Mouse (Mus musculus): ENCODE data around the gene Rfxank. TPM values are rescaled to one million over a fixed set of nuclear protein-coding genes. Genes with fewer than 3 reads are reported as not detected.
A peak's percentile ranks its signal among the peaks of the same experiment; 100 is the strongest.

The Rfxank gene
- polyA plus RNA-seq, 1 experiment = 10.1 TPM

GRCm38 (mm10) chr8:70131166-70131883 is 7.6 kb downstream of the Rfxank start, which contains the start of gene Nr2c2ap:
Nr2c2ap (plus strand) TSS chr8:70131333.
- peak within 1 kb of the TSS; percentile 76 for H3K4me3 ChIP-seq (ENCODE audit: insufficient read depth, low read length)
- no peak within 1 kb of the TSS for H3K27ac ChIP-seq (ENCODE audit: insufficient read depth, low read length)
- TF ChIP-seq CTCF (IDR thresholded peaks at IDR 0.05; ENCODE audit: borderline replicate concordance, insufficient read depth, low read length) (no peak), POLR2A (IDR thresholded peaks at IDR 0.05; ENCODE audit: low read depth, low read length) (peak; percentile 79)
- H3K4me1 ChIP-seq (ENCODE audit: control insufficient read depth, insufficient read depth, low read length) = no peaks in the 10 kb centered on the region

DNA sequence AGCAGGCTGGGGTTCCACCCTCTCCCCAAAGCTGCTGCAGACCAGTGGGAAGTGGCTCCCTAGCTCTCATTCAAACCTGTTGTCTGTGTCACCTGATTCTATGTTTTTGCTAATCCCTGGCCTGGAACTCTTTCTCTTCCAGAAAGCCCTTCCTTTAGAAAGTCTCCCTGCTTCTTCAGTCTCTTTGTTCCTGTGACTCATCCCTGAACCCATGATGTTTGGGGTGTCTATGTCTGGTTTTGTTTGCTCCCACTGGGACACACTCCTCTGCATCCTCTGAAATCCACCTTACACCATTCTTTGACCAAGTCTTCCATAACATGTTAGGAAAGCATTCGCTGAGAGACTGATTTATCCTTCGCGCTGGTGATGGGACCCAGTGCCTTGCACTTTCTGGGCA is 8.9 kb downstream of the Rfxank start:
- TF ChIP-seq POLR2A (IDR thresholded peaks at IDR 0.05; ENCODE audit: low read depth, low read length) (no peak), CTCF (IDR thresholded peaks at IDR 0.05; ENCODE audit: borderline replicate concordance, insufficient read depth, low read length) (no peak)
- no peaks in the 10 kb centered on the region for H3K4me1 ChIP-seq (ENCODE audit: control insufficient read depth, insufficient read depth, low read length)
- H3K27ac ChIP-seq (ENCODE audit: insufficient read depth, low read length) = no peak overlapping the region
- H3K4me3 ChIP-seq (ENCODE audit: insufficient read depth, low read length) = no peak overlapping the region

DNA sequence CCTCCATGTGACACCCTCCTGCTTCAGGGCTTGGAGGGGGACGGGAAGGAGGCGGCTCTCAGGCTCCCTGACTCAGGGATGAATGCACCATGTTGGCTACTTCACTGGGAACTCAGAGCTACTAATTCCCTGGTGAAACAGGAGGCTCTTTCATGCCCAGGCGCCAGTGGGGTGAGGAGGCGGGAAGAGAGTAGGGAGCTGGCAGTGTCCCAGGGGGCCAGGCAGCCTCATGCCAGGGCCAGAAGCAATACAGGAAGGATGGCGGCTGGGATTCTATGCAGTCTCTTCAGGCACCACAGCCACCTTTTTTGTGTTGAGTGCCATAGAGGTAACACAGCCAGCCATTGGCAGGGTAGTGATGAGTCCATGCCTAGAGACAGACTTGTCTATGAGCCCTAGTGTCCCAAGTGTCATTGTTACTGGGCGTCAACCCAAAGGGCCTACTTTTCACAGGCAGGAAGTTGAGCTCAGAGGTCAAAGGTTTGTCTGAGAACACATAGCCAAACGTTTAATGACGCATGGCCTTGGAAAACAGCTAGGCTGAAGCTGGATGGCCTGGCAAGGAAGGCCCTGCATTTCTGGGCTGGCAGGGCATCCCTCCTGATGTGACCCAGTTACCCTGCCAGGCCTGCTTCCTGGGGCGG is 9.5 kb downstream of the Rfxank start:
- TF ChIP-seq POLR2A (IDR thresholded peaks at IDR 0.05; ENCODE audit: low read depth, low read length) = no peak
- no peak for TF ChIP-seq CTCF (IDR thresholded peaks at IDR 0.05; ENCODE audit: borderline replicate concordance, insufficient read depth, low read length)
- H3K27ac ChIP-seq (ENCODE audit: insufficient read depth, low read length) = no peak overlapping the region

DNA sequence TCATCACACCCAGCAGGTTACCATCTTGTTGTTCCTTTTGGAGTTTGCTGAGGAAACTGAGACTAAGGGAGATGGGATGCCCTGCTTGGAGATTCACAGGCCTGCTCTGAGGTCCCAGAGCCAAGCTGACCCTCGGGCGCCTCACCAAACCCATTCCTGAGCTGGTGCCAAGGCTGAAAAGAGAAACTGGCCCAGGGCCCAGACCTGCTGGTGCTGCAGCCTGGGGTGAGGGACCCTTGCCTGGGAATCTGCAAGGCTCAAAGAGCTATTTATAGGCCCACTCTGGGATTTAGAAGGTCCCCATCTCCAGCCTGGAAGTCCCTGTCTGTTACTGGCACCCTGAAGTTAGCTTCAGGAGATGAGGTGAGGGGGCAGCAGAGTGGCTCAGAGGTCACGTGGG is 10.5 kb downstream of the Rfxank start:
- TF ChIP-seq CTCF (IDR thresholded peaks at IDR 0.05; ENCODE audit: borderline replicate concordance, insufficient read depth, low read length) (no peak), POLR2A (IDR thresholded peaks at IDR 0.05; ENCODE audit: low read depth, low read length) (no peak)
- Histone ChIP-seq H3K4me1 (ENCODE audit: control insufficient read depth, insufficient read depth, low read length) (no peaks in the 10 kb centered on the region), H3K27ac (ENCODE audit: insufficient read depth, low read length) (no peak overlapping the region), H3K4me3 (ENCODE audit: insufficient read depth, low read length) (no peak overlapping the region)

More for the DNA sequence above, 9.5 kb downstream of the Rfxank start:
- Histone ChIP-seq H3K4me3 (ENCODE audit: insufficient read depth, low read length) (no peak overlapping the region), H3K4me1 (ENCODE audit: control insufficient read depth, insufficient read depth, low read length) (no peaks in the 10 kb centered on the region)

DNA sequence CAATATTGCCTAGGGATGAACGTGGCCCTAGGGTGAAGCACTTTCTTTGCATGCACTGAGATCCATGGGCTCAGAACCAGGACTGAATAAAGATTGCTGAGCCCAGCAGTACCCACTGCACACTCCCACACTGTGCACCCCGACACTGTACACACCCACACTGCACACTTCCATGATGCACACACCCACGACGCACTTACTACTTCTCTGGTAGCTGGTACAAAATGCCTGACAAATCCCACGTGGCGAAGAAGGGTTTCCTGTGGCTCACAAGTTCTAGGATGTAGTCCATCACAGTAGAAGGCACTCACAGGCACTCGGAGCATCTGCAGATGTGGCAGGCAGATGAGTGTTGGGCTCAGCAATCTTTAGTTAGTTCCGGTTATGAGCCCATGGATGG is 14.0 kb downstream of the Rfxank start:
- H3K4me3 ChIP-seq (ENCODE audit: insufficient read depth, low read length) = no peak overlapping the region
- TF ChIP-seq CTCF (IDR thresholded peaks at IDR 0.05; ENCODE audit: borderline replicate concordance, insufficient read depth, low read length) = no peak
- TF ChIP-seq POLR2A (IDR thresholded peaks at IDR 0.05; ENCODE audit: low read depth, low read length) = no peak
- H3K4me1 ChIP-seq (ENCODE audit: control insufficient read depth, insufficient read depth, low read length) = no peaks in the 10 kb centered on the region
- H3K27ac ChIP-seq (ENCODE audit: insufficient read depth, low read length) = no peak overlapping the region

DNA sequence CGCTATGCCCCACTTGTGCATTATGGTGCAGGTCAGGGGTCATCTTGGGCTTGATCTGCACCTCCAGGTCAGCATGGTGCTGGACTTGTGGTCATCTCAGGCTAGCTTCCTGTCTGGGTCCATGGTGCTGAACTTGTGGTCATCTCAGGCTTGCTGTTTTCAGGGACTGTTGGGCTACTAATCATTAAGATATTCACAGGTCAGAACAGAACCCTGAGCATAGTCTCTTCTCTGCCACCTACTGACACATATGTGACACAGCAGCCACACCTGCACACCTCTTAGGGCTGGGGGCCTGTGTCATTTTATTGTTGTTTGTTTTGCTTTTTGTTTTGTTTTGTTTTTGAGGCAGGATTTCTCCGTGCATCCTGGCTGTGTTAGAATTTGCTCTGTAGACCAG is 16.1 kb downstream of the Rfxank start:
- no peaks in the 10 kb centered on the region for H3K4me1 ChIP-seq (ENCODE audit: control insufficient read depth, insufficient read depth, low read length)
- no peak overlapping the region for H3K27ac ChIP-seq (ENCODE audit: insufficient read depth, low read length)
- TF ChIP-seq POLR2A (IDR thresholded peaks at IDR 0.05; ENCODE audit: low read depth, low read length) (no peak), CTCF (IDR thresholded peaks at IDR 0.05; ENCODE audit: borderline replicate concordance, insufficient read depth, low read length) (peak; percentile 16; the same call in 1 of the 2 replicates)
- H3K4me3 ChIP-seq (ENCODE audit: insufficient read depth, low read length) = no peak overlapping the region

DNA sequence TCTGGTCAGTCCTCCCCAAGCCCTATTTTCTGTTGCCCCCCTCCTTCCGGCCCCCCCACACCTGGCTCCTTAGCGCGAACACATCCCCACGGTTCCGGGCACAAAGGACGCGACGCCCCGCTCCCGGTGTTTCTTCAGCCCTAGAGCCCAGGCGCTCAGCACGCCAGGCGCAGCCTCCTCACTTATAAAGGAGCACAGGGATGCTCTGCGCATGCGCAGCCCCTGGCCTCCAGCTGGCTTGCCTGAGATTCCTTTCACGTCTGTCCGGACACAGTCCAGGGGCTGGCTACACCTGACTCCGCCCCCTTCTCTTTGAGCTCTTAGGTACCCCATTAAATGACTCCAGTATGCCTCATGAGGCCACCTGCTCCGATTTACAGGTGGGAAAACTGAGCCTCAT is 18.3 kb downstream of the Rfxank start, which contains the start of gene Ncan:
Gene Ncan, minus strand, starts transcription at position 207 of the 400 bp plus-strand sequence.
- no peaks in the 10 kb centered on the region for H3K4me1 ChIP-seq (ENCODE audit: control insufficient read depth, insufficient read depth, low read length)
- no peak within 1 kb of the TSS for H3K27ac ChIP-seq (ENCODE audit: insufficient read depth, low read length)
- no peak within 1 kb of the TSS for H3K4me3 ChIP-seq (ENCODE audit: insufficient read depth, low read length)
- TF ChIP-seq POLR2A (IDR thresholded peaks at IDR 0.05; ENCODE audit: low read depth, low read length) (no peak), CTCF (IDR thresholded peaks at IDR 0.05; ENCODE audit: borderline replicate concordance, insufficient read depth, low read length) (no peak)

GRCm38 (mm10) chr8:70118726-70119700 is 19.9 kb downstream of the Rfxank start:
- Histone ChIP-seq H3K27ac (ENCODE audit: insufficient read depth, low read length) (no peak overlapping the region), H3K4me3 (ENCODE audit: insufficient read depth, low read length) (no peak overlapping the region), H3K4me1 (ENCODE audit: control insufficient read depth, insufficient read depth, low read length) (no peaks in the 10 kb centered on the region)
- TF ChIP-seq POLR2A (IDR thresholded peaks at IDR 0.05; ENCODE audit: low read depth, low read length) (no peak), CTCF (IDR thresholded peaks at IDR 0.05; ENCODE audit: borderline replicate concordance, insufficient read depth, low read length) (no peak)

DNA sequence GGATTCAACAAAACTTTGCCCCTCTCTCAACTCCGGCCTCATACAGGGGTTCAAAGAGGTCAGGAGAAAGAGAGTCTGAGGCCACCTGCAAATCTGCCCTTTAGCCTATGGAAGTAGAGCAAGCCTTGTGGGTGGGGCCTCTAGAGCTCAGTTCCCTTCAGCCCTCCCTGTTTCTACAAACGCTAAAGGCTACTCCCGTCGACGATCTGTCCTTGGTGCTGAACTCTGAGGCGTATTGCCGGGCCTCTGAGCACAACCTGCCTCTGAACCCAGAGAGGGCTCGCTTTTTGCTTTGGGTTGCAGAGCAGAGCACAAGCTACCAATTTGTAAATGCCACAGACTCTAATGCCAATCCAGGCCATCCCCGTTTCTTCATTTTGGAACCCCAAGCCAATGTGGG is 21.3 kb downstream of the Rfxank start:
- H3K27ac ChIP-seq (ENCODE audit: insufficient read depth, low read length) = no peak overlapping the region
- H3K4me1 ChIP-seq (ENCODE audit: control insufficient read depth, insufficient read depth, low read length) = no peaks in the 10 kb centered on the region
- TF ChIP-seq CTCF (IDR thresholded peaks at IDR 0.05; ENCODE audit: borderline replicate concordance, insufficient read depth, low read length) (no peak), POLR2A (IDR thresholded peaks at IDR 0.05; ENCODE audit: low read depth, low read length) (no peak)
- H3K4me3 ChIP-seq (ENCODE audit: insufficient read depth, low read length) = no peak overlapping the region

Measured in embryonic fibroblast, embryonic 13.5 days (primary cell).